Mouse (Mus musculus) bone marrow, adult 2 months (tissue): Measurements from ENCODE around the gene Gm49355.

Source experiments
- CTCF ChIP-seq: fragments of 200-500 bp; IDR thresholded peaks from 2 replicates; pipeline ENCODE4 v1.5.1; 2011; ENCODE audit warnings: low read length, control low read depth; ENCODE audit not compliant: control insufficient read depth, insufficient read depth
- POLR2A ChIP-seq: fragments of 200-500 bp; IDR thresholded peaks from 2 replicates; pipeline ENCODE4 v1.6.1; 2011; ENCODE audit warnings: low read depth, mild to moderate bottlenecking, control low read depth, low read length, borderline replicate concordance; ENCODE audit not compliant: control insufficient read depth

DNA sequence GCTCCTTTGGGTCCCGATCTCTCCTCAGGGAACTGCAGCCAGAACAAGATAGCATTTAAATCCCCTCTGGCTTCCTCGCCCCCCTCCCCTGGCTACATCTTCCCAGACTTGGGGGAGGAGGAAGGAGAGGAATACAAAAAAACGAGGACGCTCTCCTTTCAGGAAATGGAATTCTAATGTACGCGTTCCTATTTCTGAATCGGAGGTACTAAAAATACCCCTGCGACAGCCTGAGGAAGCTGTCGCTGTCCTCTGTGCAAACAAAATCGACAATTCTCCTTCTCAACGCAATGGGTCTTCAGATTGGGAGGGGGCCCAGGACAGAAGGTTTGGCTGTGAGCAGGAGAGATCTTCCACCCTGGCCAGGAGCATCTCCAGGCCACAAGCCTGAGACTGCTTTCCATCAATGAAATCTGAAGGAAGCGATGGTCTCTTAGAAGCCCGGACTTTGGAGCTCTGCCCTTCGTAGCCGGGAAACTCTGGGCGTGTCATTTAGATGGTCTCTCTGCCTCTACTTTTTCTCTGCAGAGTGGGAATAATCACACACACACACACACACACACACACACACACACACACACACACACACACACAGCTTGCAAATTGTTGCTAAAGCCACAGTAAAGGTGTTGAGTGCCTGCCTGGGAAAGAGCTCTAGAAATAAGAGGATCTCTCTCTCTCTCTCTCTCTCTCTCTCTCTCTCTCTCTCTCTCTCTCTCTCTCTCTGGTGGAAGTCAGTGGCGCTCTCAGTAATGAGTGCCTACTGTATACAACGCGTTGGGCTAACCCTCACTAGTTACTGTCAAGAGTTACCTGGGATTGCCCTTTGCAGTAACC is 56.7 kb downstream of the Gm49355 start:
- TF ChIP-seq POLR2A (no peak), CTCF (no peak)
